Mouse (Mus musculus) kidney, postnatal 4 days (tissue): ENCODE measurements around the gene Ankrd16.
A peak's percentile ranks its signal among the peaks of the same experiment; 100 is the strongest.

Experiments used
- DNase-seq, 2 experiments: peaks; one replicate each; pipeline ENCODE4 v3.0.0; 2021; ENCODE audit warnings: mixed read lengths in 2 of 2

The Ankrd16 gene

GRCm38 (mm10) chr2:11777091-11778068 lies at the start of gene Ankrd16, which contains the start of gene Fbh1:
Ankrd16 (plus strand) TSS chr2:11777876.
Fbh1 (minus strand) TSS chr2:11777582.
- peak; percentile 100 for DNase-seq

GRCm38 (mm10) chr2:11729091-11729490 lies 48.6 kb upstream of the Ankrd16 start:
- DNase-seq: peak; percentile 10 to 20

- no peak for DNase-seq
Observed at GRCm38 (mm10) chr2:11732978-11733377, 44.7 kb upstream of the Ankrd16 start.

- DNase-seq: no peak
Observed at GRCm38 (mm10) chr2:11735853-11736252, 41.8 kb upstream of the Ankrd16 start.

- no peak for DNase-seq
Observed at GRCm38 (mm10) chr2:11738794-11739193, 38.9 kb upstream of the Ankrd16 start.

- DNase-seq: no peak
Observed at GRCm38 (mm10) chr2:11739516-11740051, 38.1 kb upstream of the Ankrd16 start.

GRCm38 (mm10) chr2:11762541-11762940 lies 15.1 kb upstream of the Ankrd16 start:
- DNase-seq: no peak

GRCm38 (mm10) chr2:11765694-11766093 lies 12.0 kb upstream of the Ankrd16 start:
- no peak for DNase-seq

GRCm38 (mm10) chr2:11766485-11767160 lies 11.1 kb upstream of the Ankrd16 start:
- no peak for DNase-seq

- DNase-seq: no peak
Observed at GRCm38 (mm10) chr2:11767161-11767545, 10.5 kb upstream of the Ankrd16 start.

GRCm38 (mm10) chr2:11771701-11772100 lies 6.0 kb upstream of the Ankrd16 start:
- no peak for DNase-seq

- no peak for DNase-seq
Observed at GRCm38 (mm10) chr2:11772401-11772800, 5.3 kb upstream of the Ankrd16 start.

GRCm38 (mm10) chr2:11774426-11774825 lies 3.2 kb upstream of the Ankrd16 start:
- DNase-seq: peak in 1 of 2 experiments; percentile 7

GRCm38 (mm10) chr2:11775121-11775520 lies 2.6 kb upstream of the Ankrd16 start:
- no peak for DNase-seq

GRCm38 (mm10) chr2:11776415-11776814 lies 1.3 kb upstream of the Ankrd16 start:
- DNase-seq: no peak

- DNase-seq: peak; percentile 90 to 94
Observed at GRCm38 (mm10) chr2:11778087-11778823, 579 bp downstream of the Ankrd16 start.

- no peak for DNase-seq
Observed at GRCm38 (mm10) chr2:11784159-11784558, 6.5 kb downstream of the Ankrd16 start.

- DNase-seq: no peak
Observed at GRCm38 (mm10) chr2:11794668-11795067, 17.0 kb downstream of the Ankrd16 start.

- no peak for DNase-seq
Observed at GRCm38 (mm10) chr2:11797930-11798364, 20.3 kb downstream of the Ankrd16 start.

GRCm38 (mm10) chr2:11801299-11801930 lies 23.7 kb downstream of the Ankrd16 start:
- DNase-seq: no peak
